Mouse (Mus musculus) fat pad, adult 2 months (tissue): ENCODE results near the gene Arl14.
"Not testable (repeated sequence)": the region's sequence is repeated elsewhere in the genome, so short reads cannot be mapped to it uniquely, and the experiment has no call there.

Experiments used
- DNase-seq: peaks from one replicate; pipeline ENCODE4 v3.0.0-alpha.2; 2011; ENCODE audit warnings: low read depth, low spot score; ENCODE audit errors: extremely low read depth

The Arl14 gene

DNA sequence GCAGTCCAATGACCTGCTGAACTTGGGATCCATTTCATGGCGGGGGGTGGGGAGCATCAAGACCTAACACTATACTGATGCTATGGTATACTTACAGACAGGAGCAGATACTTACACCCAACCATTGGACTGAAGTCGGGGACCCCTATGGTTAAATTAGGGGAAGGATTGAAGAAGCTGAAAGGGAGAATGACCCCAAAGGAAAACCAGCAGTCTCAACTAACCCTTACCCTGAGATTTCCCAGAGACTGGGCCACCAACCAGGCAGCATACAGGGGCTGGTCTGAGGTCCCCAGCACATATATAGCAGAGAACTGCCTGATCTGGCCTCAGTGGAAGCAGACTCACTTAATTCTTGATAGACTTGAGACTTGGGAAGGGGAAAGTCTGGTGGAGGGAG, 10.0 kb upstream of the Arl14 start:
- no peak for DNase-seq

DNA sequence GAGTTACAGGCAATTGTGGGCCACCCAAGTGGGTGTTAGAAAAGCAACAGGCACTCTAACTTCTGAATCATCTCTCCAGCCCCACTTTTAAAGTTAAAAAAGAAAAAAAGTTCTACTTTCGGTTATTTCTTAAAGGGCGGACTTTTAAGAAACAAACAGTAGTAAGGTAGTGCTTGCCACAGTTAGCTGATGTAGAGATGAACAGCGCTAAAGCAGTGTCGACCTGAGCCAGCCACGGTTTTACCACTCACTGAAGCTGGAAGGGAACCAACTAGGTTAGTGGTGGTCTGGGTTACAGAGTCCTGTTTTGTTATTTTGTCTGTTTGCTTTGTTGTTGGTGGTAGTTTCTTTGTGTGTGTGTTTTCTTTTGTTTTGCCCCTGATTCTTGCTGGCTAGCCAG, 8.8 kb upstream of the Arl14 start:
- DNase-seq: no peak

DNA sequence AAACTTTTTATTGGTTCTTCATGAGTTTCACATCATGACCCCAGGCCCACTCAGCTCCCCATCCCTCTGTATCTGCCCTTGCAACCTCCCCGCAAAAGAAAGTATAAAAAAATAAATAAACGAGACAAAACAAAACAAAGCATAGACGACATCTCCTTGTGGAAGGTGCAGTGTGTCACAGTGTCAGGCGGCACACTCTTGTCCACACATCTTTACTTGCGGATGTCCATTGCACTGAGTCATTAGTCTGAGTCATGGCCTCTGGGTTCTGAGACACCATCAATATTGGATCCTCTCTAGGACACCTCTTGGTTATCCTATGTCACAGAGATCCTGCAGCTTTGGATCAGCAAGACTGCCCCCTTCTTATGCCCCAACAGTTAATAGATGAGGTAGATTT, 7.7 kb upstream of the Arl14 start:
- DNase-seq: no peak

DNA sequence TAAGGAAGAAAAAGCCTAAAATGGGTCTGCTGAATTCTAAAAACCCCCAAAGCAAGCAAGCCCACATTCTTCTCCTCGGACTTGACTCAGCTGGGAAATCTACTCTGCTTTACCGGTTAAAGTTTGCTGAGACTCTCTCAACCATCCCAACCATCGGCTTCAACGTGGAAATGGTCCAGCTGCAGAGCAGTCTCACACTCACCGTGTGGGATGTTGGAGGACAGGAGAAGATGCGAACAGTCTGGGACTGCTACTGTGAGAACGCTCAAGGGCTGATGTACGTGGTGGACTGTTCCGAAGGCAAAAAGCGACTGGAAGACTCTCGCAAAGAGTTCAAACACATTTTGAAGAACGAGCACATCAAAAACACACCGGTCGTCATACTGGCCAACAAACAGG, 282 bp downstream of the Arl14 start:
- no peak for DNase-seq

DNA sequence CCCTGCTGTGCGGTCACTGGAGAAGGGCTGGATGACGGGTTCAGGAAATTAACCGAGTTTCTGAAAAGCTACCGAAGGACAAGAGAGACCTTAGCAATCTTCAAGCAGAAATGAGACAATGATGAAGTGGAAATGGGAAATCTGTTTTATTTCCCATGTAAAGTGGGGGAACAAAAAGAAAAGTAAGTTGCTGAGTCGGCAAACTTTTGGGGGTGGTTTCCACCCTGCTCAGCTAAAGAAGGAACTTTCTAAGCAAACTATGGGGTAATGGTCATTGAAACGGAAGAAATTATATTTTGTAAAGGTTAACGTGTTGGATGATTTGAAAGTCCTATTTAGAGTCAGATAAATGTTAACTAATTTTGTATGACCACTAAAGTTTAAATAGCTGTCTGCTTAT, 768 bp downstream of the Arl14 start:
- DNase-seq: no peak

DNA sequence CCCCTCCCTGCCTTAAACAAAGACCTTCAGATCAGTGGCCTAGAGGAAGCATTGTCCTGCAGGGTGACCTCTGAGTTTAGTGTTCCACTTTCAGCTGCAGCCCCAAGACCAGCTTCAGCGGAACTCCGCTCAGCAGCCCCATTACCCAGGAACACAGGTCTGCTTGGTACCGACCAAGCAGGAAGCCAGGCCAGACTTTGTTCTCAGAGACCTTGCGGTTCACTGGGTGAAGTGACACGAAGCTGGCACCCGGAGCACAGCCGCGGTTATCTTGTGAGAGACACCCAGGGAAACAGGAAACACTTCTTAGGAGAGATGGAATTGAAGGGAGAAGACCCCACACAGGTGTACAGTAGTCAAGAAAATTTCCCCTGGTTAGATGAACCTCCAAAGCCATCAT, 1.4 kb downstream of the Arl14 start:
- DNase-seq: no peak

DNA sequence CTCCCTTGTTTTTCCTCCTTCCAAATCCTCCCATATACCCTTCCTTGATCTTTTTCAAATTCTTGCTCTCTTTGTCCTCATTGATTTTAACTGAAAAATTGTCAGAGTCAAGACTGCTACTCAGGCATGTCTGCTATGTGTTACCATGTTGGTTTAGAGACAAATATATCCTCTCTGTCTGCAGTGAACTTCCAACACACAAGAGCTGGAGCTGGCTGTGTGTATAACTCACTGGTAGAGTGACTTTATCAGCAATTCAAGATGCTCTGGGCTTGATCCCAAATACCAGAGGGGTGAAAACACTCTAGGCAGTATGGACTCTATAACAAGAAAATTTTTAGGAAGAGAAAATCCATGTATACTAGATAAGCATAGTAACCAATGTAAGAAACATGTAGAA, 2.8 kb downstream of the Arl14 start:
- no peak for DNase-seq

DNA sequence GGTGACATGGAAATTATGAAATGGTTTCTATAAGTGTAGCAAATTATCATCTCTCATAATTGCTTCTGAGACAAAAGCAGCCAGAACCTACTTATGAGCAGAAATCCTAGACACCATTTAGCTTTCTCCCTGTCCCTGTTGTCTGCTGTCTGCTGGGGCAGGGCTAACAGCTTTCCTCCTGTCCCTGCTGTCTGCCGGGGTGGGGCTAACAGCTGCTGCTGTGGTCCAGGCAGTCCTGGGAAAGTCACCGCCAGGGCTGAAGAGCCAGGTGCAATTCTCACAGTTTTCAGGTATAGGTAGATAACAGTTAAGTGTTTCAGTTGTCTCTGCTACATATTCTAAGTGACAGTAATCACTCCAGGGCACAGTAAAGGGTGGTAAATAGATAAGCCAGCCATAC, 4.3 kb downstream of the Arl14 start:
- DNase-seq: no peak

DNA sequence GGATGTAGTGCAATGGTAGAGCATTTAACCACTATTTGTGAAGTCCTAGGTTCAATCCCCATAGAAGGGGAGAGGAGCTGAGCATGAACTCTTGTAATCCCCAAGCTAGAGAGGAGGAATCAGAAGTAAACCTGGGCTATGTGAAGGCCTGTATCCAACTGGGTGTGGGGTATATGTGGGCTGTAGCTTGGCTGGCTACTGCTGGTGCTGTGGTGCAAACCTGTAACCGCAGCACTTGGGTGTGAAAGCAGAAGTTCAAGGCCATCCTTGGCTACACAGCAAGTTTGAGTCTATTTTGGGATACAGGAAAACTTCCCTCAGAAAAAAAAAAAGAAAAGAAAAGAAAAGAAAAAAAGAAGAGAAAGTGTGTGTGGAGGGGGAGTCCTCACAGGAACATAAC, 5.8 kb downstream of the Arl14 start:
- no peak for DNase-seq

DNA sequence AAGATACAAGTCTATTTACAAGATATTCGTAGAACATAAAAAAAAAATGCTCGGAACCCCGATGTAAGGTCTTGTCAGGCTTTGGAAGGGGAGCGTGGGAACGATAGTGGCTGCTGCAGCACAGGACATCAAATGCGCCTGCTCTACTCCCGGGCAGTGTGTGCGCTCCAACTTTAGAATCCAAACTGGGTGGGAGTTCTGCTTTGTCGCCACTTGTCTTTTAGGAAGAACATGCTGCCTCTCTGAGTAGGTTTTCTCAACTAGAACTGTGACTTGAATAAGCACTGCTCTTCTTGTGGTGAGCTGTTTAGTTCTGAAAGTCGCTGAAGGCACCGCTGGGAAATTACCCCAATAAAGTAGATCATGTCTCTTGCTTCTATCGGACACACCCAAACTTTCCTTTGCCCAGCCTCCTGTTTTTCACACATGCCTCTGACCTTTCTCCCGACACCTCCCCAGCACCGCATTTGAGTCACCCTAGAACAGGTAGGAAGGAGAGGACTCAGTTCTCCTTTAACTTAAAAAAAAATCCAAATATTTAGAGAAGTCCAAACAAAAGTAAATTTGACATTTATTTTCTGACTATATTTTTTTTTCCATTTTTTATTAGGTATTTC, 9.4 kb downstream of the Arl14 start:
- DNase-seq: no peak

DNA sequence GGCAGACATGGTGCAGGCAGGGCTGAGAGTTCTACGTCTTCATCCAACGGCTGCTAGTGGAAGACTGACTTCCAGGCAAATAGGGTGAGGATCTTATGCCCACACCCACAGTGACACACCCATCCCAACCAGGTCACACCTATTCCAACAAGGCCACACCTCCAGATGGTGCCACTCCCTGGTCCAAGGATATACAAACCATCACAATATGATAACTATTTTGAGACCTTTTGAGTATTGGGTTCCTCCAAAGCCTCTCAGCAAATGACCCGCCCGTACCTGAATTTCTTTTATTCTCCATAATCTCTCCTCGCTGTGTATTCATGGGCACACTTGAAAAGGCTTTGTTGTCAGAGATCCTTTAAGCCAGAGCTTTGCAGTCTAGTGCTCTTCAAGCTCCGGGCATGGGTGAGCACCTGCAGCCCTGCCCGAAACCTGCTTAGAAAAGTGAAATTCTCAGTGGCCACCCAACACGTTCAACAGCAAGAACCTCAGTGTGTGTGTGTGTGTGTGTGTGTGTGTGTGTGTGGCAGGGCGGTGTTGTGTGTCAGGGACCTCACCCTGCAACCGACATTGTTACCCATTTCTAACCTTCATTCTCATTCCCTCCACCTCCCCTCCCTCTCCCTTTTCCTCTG, 11.5 kb downstream of the Arl14 start:
- DNase-seq: not testable (repeated sequence)

DNA sequence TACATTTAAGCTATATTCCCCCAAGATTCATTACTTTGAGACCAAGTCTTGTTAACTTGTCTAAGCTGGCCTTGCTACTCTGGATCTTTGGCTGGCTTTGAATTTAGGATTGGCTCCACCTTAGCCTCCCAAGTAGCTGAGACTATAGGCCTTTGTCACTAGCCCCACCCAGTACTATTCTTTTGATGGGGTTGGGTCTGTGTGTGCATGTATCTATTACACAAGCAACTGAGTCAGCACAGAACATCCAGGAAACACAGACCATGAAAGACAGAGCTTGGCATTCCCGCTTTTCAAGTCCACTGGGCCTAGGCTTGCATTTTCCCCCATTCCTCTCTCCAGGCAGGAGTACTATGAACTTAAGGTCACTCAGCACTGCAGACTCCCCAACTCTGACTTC, 12.3 kb downstream of the Arl14 start:
- no peak for DNase-seq

DNA sequence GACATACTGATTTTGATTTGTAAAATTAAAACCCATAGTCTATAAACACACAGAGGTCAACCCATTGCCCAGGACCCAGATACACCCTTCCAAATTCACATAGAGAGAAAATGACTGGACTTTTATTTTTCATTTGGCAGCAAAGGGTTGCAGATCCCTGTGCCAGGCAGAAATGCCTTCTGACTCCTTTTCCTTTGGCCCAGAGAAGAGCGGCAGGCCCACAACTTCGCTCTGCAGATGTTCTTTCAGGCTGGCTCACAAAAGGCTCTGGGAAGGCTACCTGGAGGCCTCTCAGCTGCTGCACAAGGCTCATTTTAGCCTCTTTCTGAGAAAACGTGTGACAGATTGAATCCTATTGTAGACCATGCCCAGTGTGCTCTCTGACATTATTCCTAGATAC, 13.6 kb downstream of the Arl14 start:
- DNase-seq: no peak

DNA sequence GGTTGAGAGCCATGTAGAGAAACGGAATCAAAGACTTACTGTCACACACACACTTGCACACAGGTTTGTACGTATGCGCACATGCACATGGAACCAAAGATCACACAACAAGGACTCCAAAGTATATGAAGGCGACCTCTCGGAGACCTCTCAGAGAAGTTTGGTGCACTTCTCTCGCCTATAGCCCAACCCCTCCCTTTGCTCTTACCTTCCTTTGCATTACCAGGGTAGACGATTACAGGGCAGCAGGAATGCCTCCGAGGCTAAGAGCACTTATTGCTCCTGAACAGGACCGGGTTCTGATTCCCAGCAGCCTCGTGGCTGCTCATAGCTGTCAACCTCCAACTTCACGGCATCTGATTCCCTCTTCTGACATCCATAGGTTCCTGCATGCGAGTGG, 14.3 kb downstream of the Arl14 start:
- no peak for DNase-seq

DNA sequence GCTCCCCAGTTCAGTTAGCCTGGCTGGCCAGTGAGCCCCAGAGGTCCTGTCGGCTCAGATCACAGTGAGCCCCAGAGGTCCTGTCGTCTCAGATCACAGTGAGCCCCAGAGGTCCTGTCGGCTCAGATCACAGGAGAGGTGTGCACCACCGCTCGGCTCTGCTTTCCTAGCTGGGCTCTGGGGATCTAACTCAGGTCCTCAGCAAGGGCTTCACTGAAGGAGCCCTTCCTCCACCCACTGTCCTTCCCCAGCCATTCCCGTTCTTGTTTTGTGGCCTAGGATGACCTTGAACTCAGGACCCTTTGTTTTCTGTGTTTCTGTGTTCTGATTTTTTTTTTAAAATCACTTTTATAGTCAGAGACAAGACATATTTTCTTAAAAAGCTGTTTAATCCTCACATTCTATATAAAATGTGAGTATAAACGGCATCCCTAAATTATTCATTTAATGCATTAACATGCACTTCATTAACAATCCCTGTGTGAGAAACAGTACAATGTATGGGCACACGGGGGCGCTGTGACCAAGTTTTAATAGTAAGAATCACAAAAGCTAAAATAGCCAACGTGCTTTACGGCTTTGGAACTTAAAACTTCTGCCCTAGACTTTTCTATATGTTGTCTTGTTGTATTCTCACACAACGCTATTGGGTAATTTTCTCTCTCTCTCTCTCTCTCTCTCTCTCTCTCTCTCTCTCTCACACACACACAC, 16.1 kb downstream of the Arl14 start:
- DNase-seq: no peak

DNA sequence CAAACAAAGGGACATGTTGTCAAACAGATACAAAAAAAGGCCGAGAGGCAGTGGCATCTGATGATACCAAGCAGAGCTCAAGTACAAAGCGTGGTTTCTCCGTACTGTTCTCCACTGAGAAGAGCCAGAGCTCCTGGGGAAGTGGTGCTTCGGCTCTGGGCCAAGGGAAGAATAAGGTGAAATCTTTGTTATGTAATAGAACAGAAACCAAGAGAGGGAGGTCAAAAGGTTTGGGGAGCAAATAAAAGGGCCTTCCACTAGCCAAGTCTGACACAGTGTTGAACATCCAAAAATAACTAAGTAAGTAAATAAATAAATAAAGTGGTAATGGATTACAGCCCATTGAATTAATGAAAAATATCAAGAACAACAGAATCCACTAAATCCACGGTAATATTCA, 17.0 kb downstream of the Arl14 start:
- no peak for DNase-seq

DNA sequence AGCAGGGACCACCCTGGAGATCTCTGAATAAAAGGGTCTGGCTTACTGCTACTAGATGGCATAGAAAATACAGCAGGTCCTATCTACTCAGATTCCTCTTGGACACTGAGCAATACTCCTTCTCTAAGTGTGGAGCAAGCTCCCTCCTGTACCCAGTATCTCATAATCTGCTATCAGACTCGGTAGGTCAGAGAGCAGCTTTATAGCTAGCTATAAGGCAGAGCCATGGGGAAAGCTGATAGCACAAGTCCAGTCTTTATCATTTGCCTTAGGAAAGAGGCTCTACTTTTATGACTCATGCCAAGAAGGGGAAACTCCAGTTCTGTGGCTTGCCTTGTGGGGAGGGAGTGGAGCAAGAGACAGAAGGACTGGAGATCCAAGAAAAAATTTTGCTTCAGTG, 18.8 kb downstream of the Arl14 start:
- DNase-seq: no peak

DNA sequence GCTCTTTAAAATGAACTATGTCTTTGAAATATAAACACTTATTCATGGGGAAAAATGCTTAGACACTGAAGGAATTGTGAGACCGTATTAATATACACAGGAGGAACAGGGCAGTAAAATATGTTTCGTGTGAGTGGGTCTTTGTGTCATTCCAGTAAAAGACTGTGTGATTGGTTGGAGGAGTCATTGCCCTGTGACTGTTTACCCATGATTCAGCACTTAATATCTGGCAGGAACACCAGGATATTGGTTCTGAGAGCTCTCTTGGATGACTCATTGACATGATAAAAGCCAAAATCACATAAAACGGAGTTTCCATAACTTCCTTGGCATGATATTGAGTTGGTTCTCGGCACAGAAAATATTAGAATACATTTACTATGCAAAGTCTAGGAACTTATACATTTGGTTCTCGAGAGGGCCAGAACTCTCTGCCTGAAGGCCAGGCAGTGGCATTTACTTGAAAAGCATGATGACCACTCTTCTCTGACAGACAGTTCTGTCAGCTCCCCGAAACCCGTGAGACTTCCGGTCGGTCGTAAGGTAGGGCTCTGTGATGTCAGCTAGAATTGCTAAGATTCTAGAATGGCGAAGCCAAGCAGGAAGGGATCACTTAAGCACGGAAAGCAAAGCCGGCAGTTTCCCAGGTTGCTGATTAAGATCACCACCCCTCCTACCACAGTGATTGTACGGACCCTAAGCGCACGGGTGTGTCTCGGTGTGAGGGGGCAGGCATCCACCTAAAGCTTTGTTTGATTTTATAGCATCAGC, 31.1 kb downstream of the Arl14 start:
- DNase-seq: no peak

DNA sequence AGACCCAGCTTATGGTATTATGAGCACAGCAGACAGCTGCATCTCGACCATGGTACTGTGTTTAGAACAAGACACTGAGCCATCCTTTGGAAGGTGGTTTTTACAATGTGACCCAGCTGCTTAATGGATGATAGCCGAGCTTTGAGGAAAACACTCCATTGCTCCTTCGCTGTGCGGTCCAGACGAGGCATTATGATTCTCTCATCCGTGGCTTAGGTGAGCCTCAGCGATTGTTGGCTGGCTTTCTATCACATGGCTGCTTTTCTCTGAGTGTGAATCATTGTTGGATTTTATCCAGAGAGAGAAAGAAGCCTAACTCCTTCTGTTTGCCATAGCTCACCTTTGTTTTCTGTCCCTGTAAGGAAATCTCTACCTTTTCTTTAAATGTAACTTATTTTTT, 32.5 kb downstream of the Arl14 start:
- no peak for DNase-seq

DNA sequence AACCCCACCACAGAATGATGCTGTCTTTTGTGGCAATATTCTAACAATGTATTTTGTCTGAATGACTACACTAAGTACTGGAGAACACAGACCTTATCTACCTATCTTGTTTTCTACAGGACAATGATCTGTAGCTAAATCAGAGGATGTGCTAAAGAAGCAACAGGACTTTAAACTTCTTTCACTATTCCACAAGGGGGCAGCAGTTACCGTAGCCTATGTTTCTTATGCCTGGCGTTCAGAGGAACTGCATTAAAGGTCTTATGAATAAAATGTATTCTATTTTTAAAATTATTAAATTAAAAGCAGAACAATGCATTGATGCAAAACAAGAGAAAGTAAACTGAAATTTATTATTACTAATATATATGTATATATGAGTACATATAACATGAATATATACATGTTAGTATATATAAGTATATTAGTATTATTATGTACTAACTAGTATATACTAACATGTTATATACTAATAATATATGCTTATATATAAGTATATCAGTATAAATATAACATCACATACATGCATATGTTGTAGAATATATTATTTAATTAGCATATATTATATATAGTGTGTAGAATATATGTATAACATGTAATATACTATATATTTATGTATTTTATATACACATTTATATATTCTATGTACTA, 35.0 kb downstream of the Arl14 start:
- no peak for DNase-seq

DNA sequence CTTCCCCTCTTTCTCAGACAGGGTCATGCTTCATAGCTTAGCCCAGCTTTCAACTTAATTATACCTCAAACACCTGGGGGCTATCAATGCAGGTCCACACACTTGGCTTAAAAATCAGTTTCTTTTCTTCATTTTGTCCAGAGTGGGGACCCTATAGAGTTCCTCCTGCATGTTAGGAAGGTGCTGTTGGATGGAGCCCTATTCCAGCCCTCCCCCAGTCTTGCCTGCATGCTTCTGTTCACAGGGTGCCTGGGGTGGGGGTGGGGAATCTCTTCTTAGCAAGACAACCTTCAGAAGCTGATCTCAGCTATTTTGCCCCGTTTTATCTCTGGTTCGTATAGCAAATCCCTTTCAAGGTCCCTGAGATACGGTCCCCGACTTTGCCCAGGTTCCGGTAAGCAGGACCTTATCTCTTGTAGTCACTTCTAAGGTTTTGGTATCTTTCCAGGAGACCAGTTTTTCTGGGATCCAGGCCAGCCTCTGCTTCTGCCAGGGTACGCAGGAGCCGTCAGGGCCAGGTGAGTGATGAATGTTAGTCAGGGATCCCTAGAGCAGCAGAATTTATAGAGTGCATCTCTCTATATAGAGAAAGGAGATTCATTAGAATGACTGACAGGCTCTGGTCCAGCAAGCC, 40.9 kb downstream of the Arl14 start:
- no peak for DNase-seq
